ENCODE assay signal across 21 mouse cellular contexts in genomic region chr11:82132977-82133376, GRCm38 (mm10). TPM values are rescaled to one million over a fixed set of nuclear protein-coding genes. Genes with fewer than 3 reads are reported as not detected.
"Had no signal": no experiment of that assay in that cellular context is flagged by ENCODE, and none has a peak within 500 bp of the region (broad histone marks: within the 10 kb centered on the region; RNA-seq: fewer than 3 reads in every experiment).

No protein-coding gene starts in this region.

- DNase-seq: kidney, adult 8-10 months; kidney, postnatal 10 days; kidney, postnatal 36 days; layer of hippocampus, postnatal 36 days; left cerebral cortex, postnatal 4 days; liver, postnatal 0 days; lung, embryonic 14.5 days; lung, postnatal 4 days; midbrain, embryonic 14.5 days; right cerebral cortex, adult 18-20 months; right cerebral cortex, postnatal 14 days; right cerebral cortex, postnatal 4 days; spleen, adult 18-20 months; thymus, postnatal 25 days had no signal

RNA-seq across cellular contexts. Expression of gene Ccl8, which starts 18.0 kb away (rescaled TPM):
- total RNA-seq: layer of hippocampus, adult 8-10 months; layer of hippocampus, postnatal 10 days; layer of hippocampus, postnatal 36 days; left cerebral cortex, adult 2 months; left cerebral cortex, postnatal 10 days; left cerebral cortex, postnatal 4 days; megakaryocyte progenitor cell, adult 5-6 weeks; megakaryocyte-erythroid progenitor cell, adult 5-6 weeks; midbrain, postnatal 0 days had no signal

RNA-seq across cellular contexts. Expression of gene Ccl12, which starts 31.3 kb away (rescaled TPM):
- total RNA-seq: left cerebral cortex, adult 2 months; left cerebral cortex, postnatal 10 days; megakaryocyte progenitor cell, adult 5-6 weeks; megakaryocyte-erythroid progenitor cell, adult 5-6 weeks had no signal
